Mouse (Mus musculus) c-Kit-negative CD71-positive TER-119-positive erythroid progenitor cells, embryonic 14.5 days (primary cell): ENCODE measurements around the gene Gm45808.
"Not testable (repeated sequence)": the region's sequence is repeated elsewhere in the genome, so short reads cannot be mapped to it uniquely, and the experiment has no call there.

Experiments
- DNase-seq: peaks from one replicate; pipeline ENCODE4 v3.0.0-alpha.2; 2013; ENCODE audit warnings: low read depth, low spot score

Gm45808 gene

GRCm38 (mm10) chr7:45486761-45487415, at the start of gene Gm45808:
Gm45808 (minus strand) TSS chr7:45486811.
- DNase-seq, result no peak

DNA sequence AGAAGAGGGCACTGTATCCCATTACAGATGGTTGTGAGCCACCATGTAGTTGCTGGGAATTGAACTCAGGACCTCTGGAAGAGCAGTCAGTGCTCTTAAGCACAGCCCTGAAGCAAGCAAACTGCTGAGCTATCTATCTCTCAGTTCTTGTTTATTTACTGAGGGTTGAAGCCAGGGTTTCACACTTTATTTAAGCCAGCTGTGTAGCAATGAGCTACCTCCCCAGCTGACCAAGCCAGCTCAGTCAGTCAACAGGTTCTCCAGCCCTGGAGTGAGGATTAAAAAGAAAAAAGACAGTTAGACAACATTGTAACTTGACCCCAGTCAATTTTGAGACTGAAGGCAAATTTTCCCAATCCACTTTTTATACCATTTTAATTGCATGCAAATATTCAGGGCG, 49.1 kb upstream of the Gm45808 start:
- DNase-seq, result no peak

DNA sequence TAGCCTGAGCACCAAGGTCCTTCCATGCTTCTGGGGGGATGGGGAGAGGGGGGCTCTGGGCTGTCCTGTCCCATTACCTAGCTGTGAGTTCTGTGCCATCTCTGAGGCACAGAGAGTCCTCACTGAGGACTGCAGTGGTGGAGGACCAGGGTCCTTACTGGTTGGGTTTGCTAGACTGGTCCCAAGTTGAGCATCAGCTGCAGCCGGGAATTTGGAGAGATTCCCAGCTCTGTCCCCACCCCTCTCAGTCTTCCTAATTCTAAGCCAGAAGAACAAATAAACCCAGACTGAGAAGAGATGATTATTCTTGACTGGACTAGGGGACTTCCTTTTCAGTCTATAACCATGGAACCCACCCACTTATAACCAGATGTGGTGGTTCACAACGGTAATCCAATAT, 44.0 kb upstream of the Gm45808 start:
- no peak for DNase-seq

GRCm38 (mm10) chr7:45529461-45529860, 42.9 kb upstream of the Gm45808 start:
- no peak for DNase-seq

DNA sequence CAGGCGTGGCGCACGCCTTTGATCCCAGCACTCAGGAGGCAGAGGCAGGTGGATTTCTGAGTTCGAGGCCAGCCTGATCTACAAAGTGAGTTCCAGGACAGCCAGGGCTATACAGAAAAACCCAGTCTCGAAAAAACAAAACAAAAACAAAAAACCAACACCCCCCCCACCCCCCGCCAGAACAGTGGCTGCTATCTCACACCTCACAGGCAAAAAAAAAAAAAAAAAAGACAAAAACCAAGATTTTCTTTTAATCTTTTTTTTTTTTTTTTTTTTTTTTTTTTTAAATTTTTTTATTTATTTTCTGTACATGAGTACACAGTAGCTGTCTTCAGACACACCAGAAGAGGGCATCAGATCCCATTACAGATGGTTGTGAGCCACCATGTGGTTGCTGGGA, 40.6 kb upstream of the Gm45808 start:
- not testable (repeated sequence) for DNase-seq

GRCm38 (mm10) chr7:45526474-45527120, 40.0 kb upstream of the Gm45808 start:
- no peak for DNase-seq

DNA sequence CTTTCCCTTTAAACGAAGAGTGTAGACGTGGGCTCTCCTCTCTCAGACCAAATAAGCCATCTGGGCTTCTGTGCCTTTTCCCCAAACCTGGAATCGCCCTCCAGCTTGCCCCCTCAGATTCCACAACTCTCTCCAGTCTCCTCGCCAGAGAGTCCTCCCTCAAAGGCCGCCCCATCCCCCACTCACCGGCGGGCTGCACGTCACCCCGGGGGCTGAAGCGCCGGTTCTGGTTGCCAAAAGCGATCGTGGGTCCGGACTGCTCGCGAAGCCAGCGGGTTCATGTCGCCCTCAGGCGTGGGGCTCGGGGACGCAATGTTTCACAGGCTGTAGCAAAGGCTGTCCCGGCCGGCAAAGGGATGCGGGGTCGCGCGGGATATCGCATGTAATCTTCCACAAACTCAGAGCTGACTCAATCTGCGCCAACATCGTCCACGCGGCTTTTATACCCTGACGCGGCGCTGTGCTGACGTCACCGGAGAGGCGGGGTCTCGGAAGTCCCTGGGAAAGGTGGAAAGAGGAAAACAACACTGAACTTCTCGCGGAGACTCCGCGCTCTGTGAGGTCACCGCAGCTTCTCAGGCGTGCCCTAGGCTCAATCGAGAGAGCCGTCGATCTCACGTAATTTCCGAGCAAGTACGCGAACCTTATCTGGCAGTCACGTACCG, 39.3 kb upstream of the Gm45808 start, which contains the start of the genes Ppp1r15a and Plekha4:
Ppp1r15a (minus strand) TSS at position 460 of the 665 bp plus-strand sequence.
Plekha4 (plus strand) TSS at position 522 of the 665 bp plus-strand sequence.
- peak; percentile 91 for DNase-seq

GRCm38 (mm10) chr7:45524841-45525621, 38.4 kb upstream of the Gm45808 start:
- DNase-seq, result peak; percentile 91

DNA sequence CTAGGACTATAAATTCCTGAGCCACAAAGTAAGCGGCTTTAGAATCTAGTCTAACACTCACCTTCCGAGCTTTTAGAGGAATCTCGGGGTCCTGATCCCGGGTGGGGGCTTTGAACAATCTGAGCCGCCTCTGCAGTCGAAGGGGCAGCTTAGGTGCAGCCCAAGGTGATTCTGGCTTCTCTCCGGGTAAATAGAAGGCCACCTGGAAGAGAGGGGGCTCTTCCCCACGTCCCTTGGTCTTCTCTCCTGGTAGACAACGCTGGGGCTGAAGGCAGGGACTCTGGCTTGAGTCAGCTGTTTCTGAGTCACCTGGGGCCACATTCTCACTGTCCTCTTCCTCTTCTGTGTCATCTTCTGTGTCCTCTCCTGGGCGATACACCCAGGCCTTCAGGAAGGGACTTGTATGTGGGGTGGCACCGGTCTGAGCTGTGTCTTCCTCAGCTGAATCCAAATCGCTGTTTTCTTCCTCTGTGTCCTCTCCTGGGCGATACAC, 37.1 kb upstream of the Gm45808 start:
- DNase-seq, result no peak

GRCm38 (mm10) chr7:45522957-45523676, 36.5 kb upstream of the Gm45808 start:
- peak; percentile 57 for DNase-seq

- no peak for DNase-seq
Observed at GRCm38 (mm10) chr7:45522194-45522752, 35.7 kb upstream of the Gm45808 start.

GRCm38 (mm10) chr7:45521728-45522184, 35.1 kb upstream of the Gm45808 start:
- peak; percentile 62 for DNase-seq

GRCm38 (mm10) chr7:45520605-45521004, 34.0 kb upstream of the Gm45808 start:
- DNase-seq, result no peak

DNA sequence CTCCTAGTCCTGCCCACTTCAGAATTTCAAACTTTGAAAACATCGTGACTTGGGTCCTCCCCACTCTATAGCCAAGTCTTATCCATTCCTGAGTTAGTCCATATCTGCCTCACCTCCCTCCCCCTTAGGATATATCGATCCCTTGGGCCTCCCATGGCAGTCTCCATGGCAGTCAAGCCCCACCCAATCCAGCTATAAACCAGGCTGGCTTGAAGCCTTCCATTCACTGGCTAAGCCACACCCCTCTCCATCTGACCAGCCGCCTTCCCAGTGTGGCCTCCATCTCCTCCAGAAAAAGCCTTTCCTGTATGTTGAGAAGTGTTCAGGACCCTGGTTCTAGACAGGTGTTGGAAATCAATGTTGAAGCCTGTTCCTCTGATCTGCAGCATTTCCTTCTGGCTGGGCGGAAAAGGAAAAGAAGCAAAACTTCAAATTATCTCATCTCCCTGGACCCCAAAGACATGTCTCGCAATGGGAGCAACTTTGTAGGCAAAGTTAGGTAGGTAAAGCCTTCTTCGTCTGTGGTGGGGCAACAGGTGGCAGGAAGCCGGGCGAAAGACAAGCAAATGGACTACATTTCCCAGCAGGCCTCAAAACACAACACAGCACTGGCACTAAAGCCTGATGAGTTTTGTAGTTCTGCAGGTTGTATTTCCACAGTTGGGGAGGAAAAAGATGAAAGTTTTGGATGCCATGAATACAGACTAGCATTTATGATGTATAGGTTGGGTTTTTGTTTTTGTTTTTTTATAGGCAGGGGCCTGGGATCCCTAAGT, 32.9 kb upstream of the Gm45808 start:
- no peak for DNase-seq

GRCm38 (mm10) chr7:45518618-45519017, 32.0 kb upstream of the Gm45808 start:
- DNase-seq, result no peak

DNA sequence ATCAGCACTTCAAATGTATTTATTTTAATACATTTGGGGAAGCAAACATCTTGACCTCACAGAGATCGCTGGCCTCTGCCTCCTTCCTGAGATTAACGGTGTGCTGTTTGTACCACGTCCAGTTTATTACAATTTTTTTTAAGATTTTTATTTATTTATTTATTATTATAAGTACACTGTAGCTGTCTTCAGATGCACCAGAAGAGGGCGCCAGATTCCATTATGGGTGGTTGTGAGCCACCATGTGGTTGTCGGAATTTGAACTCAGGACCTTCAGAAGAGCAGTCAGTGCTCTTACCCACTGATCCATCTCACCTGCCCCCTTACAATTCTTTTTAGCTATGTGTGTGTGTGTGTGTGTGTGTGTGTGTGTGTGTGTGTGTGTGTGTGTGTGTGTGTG, 30.2 kb upstream of the Gm45808 start:
- not testable (repeated sequence) for DNase-seq

DNA sequence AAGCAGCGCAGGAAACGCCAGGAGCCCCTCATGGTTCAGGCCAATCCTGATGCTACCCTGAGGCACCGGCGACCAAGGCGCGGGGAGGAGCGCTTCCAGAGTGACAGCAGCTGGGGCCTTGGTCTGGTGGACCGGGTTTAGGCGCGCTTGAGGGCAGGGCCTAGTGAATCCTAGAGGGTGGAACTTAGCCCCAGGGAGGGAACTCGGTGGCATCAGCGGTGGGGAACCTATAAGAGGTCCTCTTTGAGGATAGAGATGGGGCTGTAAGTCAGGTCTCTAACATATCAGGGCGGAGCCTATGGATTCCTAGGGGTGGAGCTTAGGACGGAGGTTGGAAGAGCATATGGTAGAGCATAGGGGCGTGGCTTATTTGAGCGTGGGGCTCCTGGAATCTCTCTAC, 28.8 kb upstream of the Gm45808 start:
- peak; percentile 78 for DNase-seq

DNA sequence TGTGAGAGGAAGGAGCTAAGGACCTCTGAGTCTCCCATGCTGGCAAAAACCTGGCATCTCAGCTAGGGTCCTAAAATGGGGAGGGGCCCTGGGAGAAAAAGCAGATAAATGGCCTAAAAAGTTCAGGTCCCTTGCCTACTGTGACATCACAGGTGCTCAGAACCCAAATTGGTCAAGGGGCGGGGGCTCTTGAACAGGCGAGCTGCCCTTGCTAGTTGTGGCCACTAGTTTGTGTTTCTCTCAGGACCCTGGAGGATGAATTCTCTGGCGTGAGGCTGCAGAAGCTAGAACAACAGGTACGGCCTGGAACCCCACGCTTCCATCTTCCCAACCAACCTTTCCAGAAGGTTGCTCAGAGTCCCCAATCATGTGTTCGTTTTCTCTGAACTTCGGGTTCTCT, 27.8 kb upstream of the Gm45808 start:
- DNase-seq, result no peak

DNA sequence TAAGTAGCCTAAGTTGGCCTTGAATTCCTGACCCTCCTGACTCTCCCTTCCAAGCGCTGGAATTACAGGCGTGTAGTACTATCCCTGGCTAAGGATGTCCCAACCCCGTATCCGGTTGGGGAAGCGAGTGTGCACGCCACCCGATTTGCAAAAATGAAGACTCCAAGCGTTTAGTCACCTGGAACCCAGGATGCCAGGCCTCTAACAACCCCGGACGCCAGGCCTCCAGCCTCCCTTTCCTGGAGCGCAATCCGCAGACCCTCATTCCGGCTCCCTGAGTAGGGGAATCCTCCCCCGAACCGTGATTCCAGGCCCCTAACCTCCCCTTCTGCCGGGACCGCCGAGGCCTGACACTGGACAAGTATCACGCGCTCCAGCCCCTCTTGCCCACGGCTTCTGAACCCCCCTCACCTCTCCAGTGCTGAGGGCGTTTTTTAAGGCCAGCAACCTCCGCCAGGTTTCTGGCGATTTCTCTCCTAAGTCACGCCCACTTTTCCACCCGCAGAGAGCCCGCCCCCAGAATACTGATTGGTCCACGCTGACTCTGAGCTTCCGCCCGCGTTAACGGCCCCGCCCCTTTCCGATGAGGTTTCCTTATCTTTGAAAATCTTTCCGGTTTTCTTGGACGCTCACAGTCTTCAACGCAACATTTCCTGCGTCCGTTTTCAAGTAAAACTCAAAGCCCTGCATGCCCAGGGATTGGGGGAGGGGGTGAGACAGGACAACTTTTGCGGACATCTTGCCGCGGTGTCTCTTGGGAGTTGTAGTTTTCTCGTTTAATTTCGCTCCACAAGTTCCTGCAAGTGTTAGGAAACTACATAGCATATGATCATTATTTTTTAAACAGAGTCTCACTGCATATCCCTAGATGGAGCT, 23.5 kb upstream of the Gm45808 start, which contains the start of gene Nucb1:
Nucb1 (minus strand) TSS at position 495 of the 876 bp plus-strand sequence.
- peak; percentile 92 for DNase-seq
